ENCODE assay signal across 17 mouse cellular contexts in the genomic region with DNA sequence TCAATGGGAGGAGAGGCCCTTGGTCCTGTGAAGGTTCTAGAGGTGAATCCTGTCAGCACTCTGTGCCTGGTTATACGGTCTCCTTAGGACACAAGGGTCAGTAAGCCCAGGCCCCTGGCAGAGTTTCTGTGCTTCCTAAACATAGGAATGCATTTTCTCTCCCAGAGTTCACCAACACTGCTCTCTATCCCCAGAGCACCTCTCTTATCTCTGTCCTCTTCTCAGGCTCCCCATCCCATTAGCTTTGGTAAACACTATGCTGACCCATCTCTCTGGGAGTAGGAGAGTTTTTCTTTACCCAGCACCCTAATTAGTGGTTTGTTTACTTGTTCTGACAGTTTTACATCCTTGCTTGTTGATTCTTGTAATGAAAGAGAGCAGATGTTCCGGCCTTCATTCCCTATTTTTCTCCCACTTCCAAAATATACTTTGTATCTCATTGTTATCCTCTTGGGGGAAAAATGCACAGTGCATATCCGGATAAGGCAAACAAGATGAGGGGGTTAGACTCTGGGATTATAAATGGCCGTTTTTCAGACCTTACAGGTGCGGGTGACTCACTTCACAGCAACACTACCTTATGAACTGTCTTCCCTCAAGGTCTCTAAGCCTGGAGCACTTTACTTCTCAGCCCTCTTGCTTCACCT.
DNase-seq lines count a peak whose midpoint lies in the region; ATAC-seq and TF ChIP-seq lines count a peak whose summit lies in the region.
"Had no signal": no experiment of that assay in that cellular context is flagged by ENCODE, and none has a peak within 500 bp of the region (broad histone marks: within the 10 kb centered on the region; RNA-seq: fewer than 3 reads in every experiment).

No protein-coding gene starts in this region.

- no peak overlapping the region for H3K4me3 ChIP-seq in heart, embryonic 15.5 days
- no peak overlapping the region for H3K4me3 ChIP-seq in heart, embryonic 16.5 days (ENCODE audit: low read length)
- no peak overlapping the region for H3K4me3 ChIP-seq in heart, postnatal 0 days (ENCODE audit: low read depth, low read length)
- H3K4me3 ChIP-seq in forebrain, embryonic 15.5 days = no peak overlapping the region
- H3K4me3 ChIP-seq: erythroblast, embryonic 14.5 days had no signal

- H3K4me2 ChIP-seq in heart, embryonic 15.5 days = peak overlapping the region; percentile 38
- no peak overlapping the region; the same call in 1 of the 2 replicates for H3K4me2 ChIP-seq in heart, embryonic 16.5 days (ENCODE audit: low read depth, low read length)
- H3K4me2 ChIP-seq in heart, postnatal 0 days (ENCODE audit: low read depth, low read length) = no peak overlapping the region
- H3K4me2 ChIP-seq in forebrain, embryonic 15.5 days (replicated peaks) = no peak overlapping the region

- no peaks in the 10 kb centered on the region for H3K36me3 ChIP-seq in heart, embryonic 15.5 days
- H3K36me3 ChIP-seq in heart, embryonic 16.5 days (ENCODE audit: control insufficient read depth, insufficient read depth) = no peaks in the 10 kb centered on the region
- H3K36me3 ChIP-seq in heart, postnatal 0 days (replicated peaks; ENCODE audit: control insufficient read depth, insufficient read depth, low read length) = no peaks in the 10 kb centered on the region
- H3K36me3 ChIP-seq in forebrain, embryonic 15.5 days = no peaks in the 10 kb centered on the region

- no peak for DNase-seq in heart, postnatal 14 days
- DNase-seq in heart, postnatal 0 days (ENCODE audit: low spot score) = no peak
- peak; percentile 77 for DNase-seq in kidney, postnatal 14 days
- DNase-seq in ovary, adult 18-20 months (ENCODE audit: low spot score) = no peak
- DNase-seq: adrenal gland, postnatal 36 days; cerebellum, adult 8-10 months; left cerebral cortex, postnatal 4 days; lung, postnatal 10 days; spleen, adult 18-20 months; thymus, postnatal 25 days had no signal

- WGBS in heart, embryonic 15.5 days = 21% methylated on average over 5 of the region's 5 CpGs
- 26% methylated on average over 5 of the region's 5 CpGs for WGBS in heart, embryonic 16.5 days
- WGBS in heart, postnatal 0 days = 24% methylated on average over 5 of the region's 5 CpGs
- WGBS in forebrain, embryonic 15.5 days = 80% methylated on average over 5 of the region's 5 CpGs

- TF ChIP-seq EP300 in heart, postnatal 0 days (IDR thresholded peaks at IDR 0.05; ENCODE audit: low read depth) = no peak

- no peak for ATAC-seq in heart, embryonic 15.5 days (replicated peaks; ENCODE audit: insufficient number of reproducible peaks, insufficient read depth, low FRiP score, low read depth)
- no peak; the same call in 1 of the 2 replicates for ATAC-seq in heart, embryonic 16.5 days (replicated peaks; ENCODE audit: extremely low read depth, insufficient read depth, low FRiP score)
- ATAC-seq in heart, postnatal 0 days (ENCODE audit: insufficient read depth, low read depth) = no peak
- ATAC-seq in forebrain, embryonic 15.5 days (replicated peaks) = no peak
- ATAC-seq: forebrain, embryonic 14.5 days; hindbrain, postnatal 0 days had no signal

- TF ChIP-seq CTCF in heart, postnatal 0 days (IDR thresholded peaks at IDR 0.05; ENCODE audit: low read depth) = no peak

- H3K27me3 ChIP-seq in heart, embryonic 15.5 days = no peaks in the 10 kb centered on the region
- no peaks in the 10 kb centered on the region for H3K27me3 ChIP-seq in heart, embryonic 16.5 days (ENCODE audit: control insufficient read depth, insufficient read depth, low read length)
- H3K27me3 ChIP-seq in heart, postnatal 0 days (ENCODE audit: control insufficient read depth, insufficient read depth, low read length) = no peaks in the 10 kb centered on the region
- H3K27me3 ChIP-seq in forebrain, embryonic 15.5 days = no peaks in the 10 kb centered on the region

- peaks cover 22% of the 10 kb centered on the region for H3K4me1 ChIP-seq in heart, embryonic 15.5 days (replicated peaks)
- peaks cover 18% of the 10 kb centered on the region for H3K4me1 ChIP-seq in heart, embryonic 16.5 days (ENCODE audit: control insufficient read depth, insufficient read depth, low read length)
- peaks cover 20% of the 10 kb centered on the region for H3K4me1 ChIP-seq in heart, postnatal 0 days (ENCODE audit: control insufficient read depth, insufficient read depth)
- peaks cover 8% of the 10 kb centered on the region; the same call in 1 of the 2 replicates for H3K4me1 ChIP-seq in forebrain, embryonic 15.5 days

- H3K9me3 ChIP-seq in heart, embryonic 15.5 days (replicated peaks) = no peaks in the 10 kb centered on the region
- H3K9me3 ChIP-seq in heart, embryonic 16.5 days (replicated peaks; ENCODE audit: control insufficient read depth, low read length) = no peaks in the 10 kb centered on the region
- H3K9me3 ChIP-seq in heart, postnatal 0 days (replicated peaks; ENCODE audit: control insufficient read depth, low read length) = no peaks in the 10 kb centered on the region
- no peaks in the 10 kb centered on the region for H3K9me3 ChIP-seq in forebrain, embryonic 15.5 days

- peak overlapping the region; percentile 66 for H3K27ac ChIP-seq in heart, embryonic 15.5 days
- peak overlapping the region; percentile 66 for H3K27ac ChIP-seq in heart, embryonic 16.5 days (ENCODE audit: low read length)
- peak overlapping the region; percentile 67 for H3K27ac ChIP-seq in heart, postnatal 0 days (ENCODE audit: low read depth)
- no peak overlapping the region for H3K27ac ChIP-seq in forebrain, embryonic 15.5 days (replicated peaks)
- H3K27ac ChIP-seq: hindbrain, postnatal 0 days; liver, embryonic 14.5 days had no signal

- intact Hi-C loops in heart, postnatal 14 days (cut with DNase I) = no loop called here

- no peak overlapping the region for H3K9ac ChIP-seq in heart, embryonic 15.5 days
- H3K9ac ChIP-seq in heart, embryonic 16.5 days (ENCODE audit: low read length) = no peak overlapping the region
- no peak overlapping the region for H3K9ac ChIP-seq in heart, postnatal 0 days (replicated peaks; ENCODE audit: low read depth, low read length)
- no peak overlapping the region for H3K9ac ChIP-seq in forebrain, embryonic 15.5 days (replicated peaks)
- H3K9ac ChIP-seq: liver, embryonic 14.5 days had no signal
